Mouse (Mus musculus): ENCODE results near the gene Metap2. TPM values are rescaled to one million over a fixed set of nuclear protein-coding genes. Genes with fewer than 3 reads are reported as not detected.

The Metap2 gene
- polyA plus RNA-seq, 1 experiment from 2014 or later = 182 TPM

DNA sequence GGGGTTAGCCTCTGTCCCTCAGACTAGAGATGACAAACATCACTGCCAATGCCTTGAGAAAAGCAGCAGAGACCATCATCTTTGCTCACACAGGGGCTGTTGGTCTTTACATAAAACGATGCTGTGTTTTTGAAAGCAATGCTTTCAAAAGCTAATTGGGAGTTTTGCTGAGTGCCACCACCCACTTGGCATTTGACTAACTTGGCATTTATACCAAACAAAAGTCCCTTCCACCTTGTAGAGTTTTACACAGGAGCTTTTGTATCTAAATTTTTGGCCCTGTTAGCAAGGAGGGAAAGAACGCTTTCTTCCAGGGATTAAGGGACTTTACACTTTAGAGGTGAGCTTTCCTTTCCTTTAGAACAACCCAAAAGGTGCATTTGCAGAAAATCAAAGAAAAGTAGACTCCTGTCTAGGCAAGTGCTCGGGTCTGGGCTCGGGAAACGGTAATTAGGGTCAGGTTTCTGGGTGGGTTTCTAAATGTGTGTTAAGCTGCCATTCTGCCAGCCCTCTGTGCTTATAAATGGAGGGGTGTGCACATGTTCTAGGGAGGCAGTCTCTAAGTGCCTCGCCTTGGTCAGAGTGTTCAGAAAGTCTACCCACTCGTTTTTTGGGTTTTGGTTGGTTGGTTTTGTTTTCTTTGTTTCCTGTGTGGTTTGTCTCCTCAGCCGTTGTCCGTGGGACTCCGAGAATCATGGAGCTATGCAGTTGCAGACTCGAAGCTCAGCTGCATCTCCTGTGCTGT lies 18.8 kb upstream of the Metap2 start:
- peak; percentile 76 for DNase-seq (ENCODE audit: low spot score)
- no peaks in the 10 kb centered on the region for H3K36me3 ChIP-seq (ENCODE audit: control insufficient read depth, insufficient read depth, low read length)
- H3K4me3 ChIP-seq (ENCODE audit: low read depth, low read length) = no peak overlapping the region
- peaks cover 22% of the 10 kb centered on the region for H3K4me1 ChIP-seq (ENCODE audit: control insufficient read depth, insufficient read depth, low read length)
- H3K4me2 ChIP-seq (ENCODE audit: low read depth, low read length) = peak overlapping the region; percentile 23
- H3K27me3 ChIP-seq (replicated peaks; ENCODE audit: control insufficient read depth, insufficient read depth, low read length) = no peaks in the 10 kb centered on the region
- 16% methylated on average over 11 of the region's 11 CpGs for WGBS
- H3K9ac ChIP-seq (ENCODE audit: low read depth, low read length) = no peak overlapping the region
- no peaks in the 10 kb centered on the region for H3K9me3 ChIP-seq (ENCODE audit: control insufficient read depth, low read length)
- peak overlapping the region; percentile 41 for H3K27ac ChIP-seq (replicated peaks; ENCODE audit: low read depth, low read length)
- ATAC-seq (ENCODE audit: low read depth) = peak; percentile 80; the same call in 1 of the 2 replicates

DNA sequence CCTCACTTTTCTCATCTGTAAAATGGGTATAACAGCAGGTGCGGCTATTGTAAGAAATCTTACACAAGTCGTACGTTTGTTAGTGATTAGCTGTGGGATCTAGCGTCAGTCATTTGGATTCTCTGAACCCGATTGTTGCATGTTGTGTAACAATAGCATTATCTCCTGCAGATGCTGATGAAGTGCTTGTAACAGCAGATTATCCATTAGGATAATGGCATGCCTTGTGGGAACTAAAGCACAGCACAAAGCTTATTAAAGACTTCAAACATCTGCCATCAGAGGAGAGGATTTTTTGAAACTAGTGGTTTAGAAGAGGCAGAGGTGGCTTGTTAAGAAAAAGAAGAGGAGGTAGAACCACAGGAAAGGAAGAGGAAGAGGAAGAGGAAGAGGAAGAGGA lies 16.6 kb upstream of the Metap2 start:
- H3K36me3 ChIP-seq (ENCODE audit: control insufficient read depth, insufficient read depth, low read length) = no peaks in the 10 kb centered on the region
- no peak overlapping the region for H3K27ac ChIP-seq (replicated peaks; ENCODE audit: low read depth, low read length)
- no peak overlapping the region for H3K9ac ChIP-seq (ENCODE audit: low read depth, low read length)
- no peaks in the 10 kb centered on the region for H3K27me3 ChIP-seq (replicated peaks; ENCODE audit: control insufficient read depth, insufficient read depth, low read length)
- ATAC-seq (ENCODE audit: low read depth) (no peak), DNase-seq (ENCODE audit: low spot score) (no peak)
- H3K4me2 ChIP-seq (ENCODE audit: low read depth, low read length) = no peak overlapping the region
- no peak overlapping the region for H3K4me3 ChIP-seq (ENCODE audit: low read depth, low read length)
- no peaks in the 10 kb centered on the region for H3K9me3 ChIP-seq (ENCODE audit: control insufficient read depth, low read length)
- 87% methylated on average over 5 of the region's 5 CpGs for WGBS
- peaks cover 13% of the 10 kb centered on the region for H3K4me1 ChIP-seq (ENCODE audit: control insufficient read depth, insufficient read depth, low read length)

DNA sequence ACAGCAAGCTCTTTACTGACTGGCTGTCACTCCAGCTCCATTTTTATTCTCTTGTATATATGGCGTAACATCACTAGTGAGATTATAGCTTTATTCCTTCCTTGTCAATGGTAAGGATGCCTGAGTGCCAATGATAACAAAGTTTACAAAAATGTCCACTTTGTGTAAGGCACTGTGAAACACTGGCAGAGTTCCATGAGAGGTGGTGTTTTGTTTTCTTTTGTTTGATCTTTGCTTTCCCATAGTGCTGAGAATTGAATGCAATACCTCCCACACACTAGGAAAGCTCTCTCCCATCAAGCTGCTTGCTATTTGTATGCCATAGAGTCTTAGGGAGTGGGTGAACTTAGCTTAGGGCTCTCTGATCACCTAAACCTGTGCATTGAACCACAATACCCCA lies 16.0 kb upstream of the Metap2 start:
- ATAC-seq (ENCODE audit: low read depth) (no peak), DNase-seq (ENCODE audit: low spot score) (no peak)
- Histone ChIP-seq H3K27ac (replicated peaks; ENCODE audit: low read depth, low read length) (no peak overlapping the region), H3K4me2 (ENCODE audit: low read depth, low read length) (no peak overlapping the region), H3K9ac (ENCODE audit: low read depth, low read length) (no peak overlapping the region), H3K4me3 (ENCODE audit: low read depth, low read length) (no peak overlapping the region), H3K36me3 (ENCODE audit: control insufficient read depth, insufficient read depth, low read length) (no peaks in the 10 kb centered on the region), H3K4me1 (ENCODE audit: control insufficient read depth, insufficient read depth, low read length) (peaks cover 10% of the 10 kb centered on the region), H3K9me3 (ENCODE audit: control insufficient read depth, low read length) (no peaks in the 10 kb centered on the region), H3K27me3 (replicated peaks; ENCODE audit: control insufficient read depth, insufficient read depth, low read length) (no peaks in the 10 kb centered on the region)
- WGBS = 70% methylated on average over 1 of the region's 1 CpGs

DNA sequence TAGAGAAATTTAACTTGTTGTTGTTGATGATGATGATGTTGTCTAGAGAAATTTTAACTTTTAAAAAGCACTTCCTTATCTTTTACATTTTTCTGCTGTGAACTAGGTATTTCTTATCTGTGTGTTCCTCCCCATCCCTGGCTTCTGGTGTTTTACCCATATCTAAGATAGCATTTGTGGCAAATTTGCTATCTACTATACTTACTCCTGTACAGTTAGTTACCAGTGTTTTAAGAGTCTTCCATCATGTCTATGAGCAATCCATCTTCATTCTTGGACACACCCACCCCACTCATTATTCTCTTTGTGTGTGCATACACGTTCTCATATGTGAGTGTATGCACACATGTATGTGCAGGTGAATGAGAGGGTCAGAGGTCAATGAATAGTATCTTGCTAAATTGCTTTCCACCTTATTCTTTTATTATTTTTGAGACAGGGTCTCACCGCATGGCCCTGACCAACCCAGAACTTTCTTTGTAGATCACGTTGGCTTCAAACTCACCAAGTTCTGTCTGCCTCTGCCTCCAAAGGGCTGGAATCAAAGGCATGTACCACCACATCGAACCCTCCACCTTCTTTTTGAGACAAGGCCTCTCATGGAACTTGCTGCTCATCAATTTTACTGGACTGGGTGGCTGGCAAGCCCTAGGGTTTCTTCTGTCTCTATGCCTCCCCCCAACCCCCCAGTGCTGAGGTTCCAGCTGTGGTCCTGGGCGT lies 15.4 kb upstream of the Metap2 start:
- Histone ChIP-seq H3K4me3 (ENCODE audit: low read depth, low read length) (no peak overlapping the region), H3K4me1 (ENCODE audit: control insufficient read depth, insufficient read depth, low read length) (peaks cover 10% of the 10 kb centered on the region), H3K4me2 (ENCODE audit: low read depth, low read length) (no peak overlapping the region), H3K9me3 (ENCODE audit: control insufficient read depth, low read length) (no peaks in the 10 kb centered on the region), H3K9ac (ENCODE audit: low read depth, low read length) (no peak overlapping the region), H3K36me3 (ENCODE audit: control insufficient read depth, insufficient read depth, low read length) (no peaks in the 10 kb centered on the region), H3K27me3 (replicated peaks; ENCODE audit: control insufficient read depth, insufficient read depth, low read length) (no peaks in the 10 kb centered on the region), H3K27ac (replicated peaks; ENCODE audit: low read depth, low read length) (no peak overlapping the region)
- 83% methylated on average over 5 of the region's 5 CpGs for WGBS
- DNase-seq (ENCODE audit: low spot score) (no peak), ATAC-seq (ENCODE audit: low read depth) (no peak)

GRCm38 (mm10) chr10:93911326-93911725 lies 14.4 kb upstream of the Metap2 start:
- H3K4me1 ChIP-seq (ENCODE audit: control insufficient read depth, insufficient read depth, low read length) = peaks cover 10% of the 10 kb centered on the region
- no peak overlapping the region for H3K9ac ChIP-seq (ENCODE audit: low read depth, low read length)
- DNase-seq (ENCODE audit: low spot score) = no peak
- no peaks in the 10 kb centered on the region for H3K27me3 ChIP-seq (replicated peaks; ENCODE audit: control insufficient read depth, insufficient read depth, low read length)
- no peak overlapping the region for H3K4me3 ChIP-seq (ENCODE audit: low read depth, low read length)
- no peaks in the 10 kb centered on the region for H3K36me3 ChIP-seq (ENCODE audit: control insufficient read depth, insufficient read depth, low read length)
- ATAC-seq (ENCODE audit: low read depth) = no peak
- no peak overlapping the region for H3K27ac ChIP-seq (replicated peaks; ENCODE audit: low read depth, low read length)
- H3K9me3 ChIP-seq (ENCODE audit: control insufficient read depth, low read length) = no peaks in the 10 kb centered on the region
- H3K4me2 ChIP-seq (ENCODE audit: low read depth, low read length) = no peak overlapping the region
- 73% methylated on average over 5 of the region's 5 CpGs for WGBS

DNA sequence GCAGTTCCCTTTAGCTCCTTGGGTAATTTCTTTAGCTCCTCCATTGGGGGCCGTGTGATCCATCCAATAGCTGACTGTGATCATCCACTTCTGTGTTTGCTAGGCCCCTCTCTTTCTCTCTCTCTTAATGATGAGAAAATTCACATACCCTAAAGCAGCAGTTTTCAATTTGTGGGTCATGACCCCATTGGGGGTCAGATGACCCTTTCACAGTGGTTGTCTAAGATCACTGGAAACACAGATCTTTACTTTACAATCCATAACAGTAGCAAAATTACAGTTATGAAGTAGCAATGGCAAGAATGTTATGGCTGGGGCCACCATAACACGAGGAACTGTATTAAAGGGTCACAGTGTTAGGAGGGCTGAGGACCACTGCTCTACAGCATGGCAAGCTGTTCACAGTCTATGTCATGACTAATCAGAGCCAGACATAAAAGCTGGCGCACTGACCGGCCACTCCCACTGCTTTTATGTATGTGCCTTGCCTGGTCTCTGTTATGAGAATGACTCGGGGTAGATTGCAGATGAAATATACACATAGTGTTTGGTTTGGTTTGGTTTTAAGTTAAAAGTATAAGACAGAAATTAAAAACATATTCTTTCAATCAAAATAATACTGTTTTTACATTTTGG lies 13.0 kb upstream of the Metap2 start:
- Histone ChIP-seq H3K9me3 (ENCODE audit: control insufficient read depth, low read length) (no peaks in the 10 kb centered on the region), H3K4me1 (ENCODE audit: control insufficient read depth, insufficient read depth, low read length) (no peaks in the 10 kb centered on the region), H3K4me3 (ENCODE audit: low read depth, low read length) (no peak overlapping the region), H3K36me3 (ENCODE audit: control insufficient read depth, insufficient read depth, low read length) (no peaks in the 10 kb centered on the region), H3K9ac (ENCODE audit: low read depth, low read length) (no peak overlapping the region), H3K4me2 (ENCODE audit: low read depth, low read length) (no peak overlapping the region), H3K27me3 (replicated peaks; ENCODE audit: control insufficient read depth, insufficient read depth, low read length) (no peaks in the 10 kb centered on the region), H3K27ac (replicated peaks; ENCODE audit: low read depth, low read length) (no peak overlapping the region)
- 38% methylated on average over 5 of the region's 5 CpGs for WGBS
- DNase-seq (ENCODE audit: low spot score) (no peak), ATAC-seq (ENCODE audit: low read depth) (0 out of 2 replicates have a peak, but pooled peaks have one; percentile 22)

- H3K27ac ChIP-seq (replicated peaks; ENCODE audit: low read depth, low read length) = no peak overlapping the region
- no peak overlapping the region for H3K9ac ChIP-seq (ENCODE audit: low read depth, low read length)
- 95% methylated on average over 1 of the region's 1 CpGs for WGBS
- no peak overlapping the region for H3K4me2 ChIP-seq (ENCODE audit: low read depth, low read length)
- ATAC-seq (ENCODE audit: low read depth) (no peak), DNase-seq (ENCODE audit: low spot score) (no peak)
- H3K27me3 ChIP-seq (replicated peaks; ENCODE audit: control insufficient read depth, insufficient read depth, low read length) = no peaks in the 10 kb centered on the region
- H3K4me3 ChIP-seq (ENCODE audit: low read depth, low read length) = no peak overlapping the region
- no peaks in the 10 kb centered on the region for H3K4me1 ChIP-seq (ENCODE audit: control insufficient read depth, insufficient read depth, low read length)
- H3K9me3 ChIP-seq (ENCODE audit: control insufficient read depth, low read length) = no peaks in the 10 kb centered on the region
- H3K36me3 ChIP-seq (ENCODE audit: control insufficient read depth, insufficient read depth, low read length) = no peaks in the 10 kb centered on the region
Observed at GRCm38 (mm10) chr10:93909015-93909414, 12.1 kb upstream of the Metap2 start.

GRCm38 (mm10) chr10:93908540-93908939 lies 11.6 kb upstream of the Metap2 start:
- H3K27me3 ChIP-seq (replicated peaks; ENCODE audit: control insufficient read depth, insufficient read depth, low read length) = no peaks in the 10 kb centered on the region
- 87% methylated on average over 7 of the region's 7 CpGs for WGBS
- ATAC-seq (ENCODE audit: low read depth) (no peak), DNase-seq (ENCODE audit: low spot score) (peak; percentile 32)
- no peaks in the 10 kb centered on the region for H3K36me3 ChIP-seq (ENCODE audit: control insufficient read depth, insufficient read depth, low read length)
- H3K4me2 ChIP-seq (ENCODE audit: low read depth, low read length) = no peak overlapping the region
- H3K9ac ChIP-seq (ENCODE audit: low read depth, low read length) = no peak overlapping the region
- no peak overlapping the region for H3K27ac ChIP-seq (replicated peaks; ENCODE audit: low read depth, low read length)
- H3K4me3 ChIP-seq (ENCODE audit: low read depth, low read length) = no peak overlapping the region
- no peaks in the 10 kb centered on the region for H3K4me1 ChIP-seq (ENCODE audit: control insufficient read depth, insufficient read depth, low read length)
- no peaks in the 10 kb centered on the region for H3K9me3 ChIP-seq (ENCODE audit: control insufficient read depth, low read length)

All from embryonic facial prominence, embryonic 14.5 days (tissue).